Mouse (Mus musculus): ENCODE data around the gene Prkag2. TPM values are rescaled to one million over a fixed set of nuclear protein-coding genes. Genes with fewer than 3 reads are reported as not detected.
A peak's percentile ranks its signal among the peaks of the same experiment; 100 is the strongest.

Gene Prkag2
- polyA plus RNA-seq, 1 experiment from 2014 or later, result 125 TPM

GRCm38 (mm10) chr5:24928816-24929215, 171.6 kb downstream of the Prkag2 start:
- Histone ChIP-seq H3K4me1 (ENCODE audit: control insufficient read depth, insufficient read depth, low read length) (peaks cover 17% of the 10 kb centered on the region), H3K4me3 (ENCODE audit: low read length) (no peak overlapping the region), H3K9me3 (replicated peaks; ENCODE audit: control insufficient read depth, low read length) (peaks cover 1% of the 10 kb centered on the region), H3K36me3 (ENCODE audit: control insufficient read depth, insufficient read depth) (peaks cover 1% of the 10 kb centered on the region; the same call in 1 of the 2 replicates), H3K9ac (ENCODE audit: low read length) (no peak overlapping the region), H3K4me2 (ENCODE audit: low read depth, low read length) (no peak overlapping the region), H3K27ac (ENCODE audit: low read length) (no peak overlapping the region), H3K27me3 (ENCODE audit: control insufficient read depth, insufficient read depth, low read length) (no peaks in the 10 kb centered on the region)
- 94% methylated on average over 4 of the region's 4 CpGs for WGBS
- no peak for ATAC-seq (replicated peaks; ENCODE audit: extremely low read depth, insufficient read depth, low FRiP score)

GRCm38 (mm10) chr5:24927706-24928105, 172.7 kb downstream of the Prkag2 start:
- peaks cover 22% of the 10 kb centered on the region for H3K4me1 ChIP-seq (ENCODE audit: control insufficient read depth, insufficient read depth, low read length)
- H3K9ac ChIP-seq (ENCODE audit: low read length), result no peak overlapping the region
- no peaks in the 10 kb centered on the region for H3K9me3 ChIP-seq (replicated peaks; ENCODE audit: control insufficient read depth, low read length)
- H3K4me3 ChIP-seq (ENCODE audit: low read length), result no peak overlapping the region
- ATAC-seq (replicated peaks; ENCODE audit: extremely low read depth, insufficient read depth, low FRiP score), result no peak
- H3K4me2 ChIP-seq (ENCODE audit: low read depth, low read length), result no peak overlapping the region
- H3K36me3 ChIP-seq (ENCODE audit: control insufficient read depth, insufficient read depth), result no peaks in the 10 kb centered on the region
- H3K27ac ChIP-seq (ENCODE audit: low read length), result 0 out of 2 replicates have a peak overlapping the region, but pooled peaks have one; percentile 10
- WGBS, result 12% methylated on average over 8 of the region's 8 CpGs
- no peaks in the 10 kb centered on the region for H3K27me3 ChIP-seq (ENCODE audit: control insufficient read depth, insufficient read depth, low read length)

- 39% methylated on average over 1 of the region's 1 CpGs for WGBS
- no peak overlapping the region for H3K4me2 ChIP-seq (ENCODE audit: low read depth, low read length)
- H3K4me1 ChIP-seq (ENCODE audit: control insufficient read depth, insufficient read depth, low read length), result peaks cover 26% of the 10 kb centered on the region
- H3K4me3 ChIP-seq (ENCODE audit: low read length), result no peak overlapping the region
- no peaks in the 10 kb centered on the region for H3K36me3 ChIP-seq (ENCODE audit: control insufficient read depth, insufficient read depth)
- no peaks in the 10 kb centered on the region for H3K9me3 ChIP-seq (replicated peaks; ENCODE audit: control insufficient read depth, low read length)
- peak overlapping the region; percentile 60 for H3K27ac ChIP-seq (ENCODE audit: low read length)
- H3K27me3 ChIP-seq (ENCODE audit: control insufficient read depth, insufficient read depth, low read length), result no peaks in the 10 kb centered on the region
- no peak overlapping the region for H3K9ac ChIP-seq (ENCODE audit: low read length)
- ATAC-seq (replicated peaks; ENCODE audit: extremely low read depth, insufficient read depth, low FRiP score), result peak; percentile 81
Observed at GRCm38 (mm10) chr5:24919155-24919554, 181.3 kb downstream of the Prkag2 start.

- no peaks in the 10 kb centered on the region for H3K36me3 ChIP-seq (ENCODE audit: control insufficient read depth, insufficient read depth)
- WGBS, result 65% methylated on average over 4 of the region's 4 CpGs
Observed at GRCm38 (mm10) chr5:24916511-24916910, 183.9 kb downstream of the Prkag2 start.

GRCm38 (mm10) chr5:24915119-24915518, 185.3 kb downstream of the Prkag2 start:
- no peak overlapping the region for H3K4me2 ChIP-seq (ENCODE audit: low read depth, low read length)
- H3K4me3 ChIP-seq (ENCODE audit: low read length), result no peak overlapping the region
- ATAC-seq (replicated peaks; ENCODE audit: extremely low read depth, insufficient read depth, low FRiP score), result no peak
- no peak overlapping the region for H3K9ac ChIP-seq (ENCODE audit: low read length)
- H3K27me3 ChIP-seq (ENCODE audit: control insufficient read depth, insufficient read depth, low read length), result no peaks in the 10 kb centered on the region
- WGBS, result 60% methylated on average over 5 of the region's 5 CpGs
- H3K36me3 ChIP-seq (ENCODE audit: control insufficient read depth, insufficient read depth), result no peaks in the 10 kb centered on the region
- H3K9me3 ChIP-seq (replicated peaks; ENCODE audit: control insufficient read depth, low read length), result no peaks in the 10 kb centered on the region
- no peak overlapping the region for H3K27ac ChIP-seq (ENCODE audit: low read length)
- H3K4me1 ChIP-seq (ENCODE audit: control insufficient read depth, insufficient read depth, low read length), result peaks cover 12% of the 10 kb centered on the region

More at GRCm38 (mm10) chr5:24916511-24916910, 183.9 kb downstream of the Prkag2 start:
- H3K4me3 ChIP-seq (ENCODE audit: low read length), result no peak overlapping the region
- H3K27ac ChIP-seq (ENCODE audit: low read length), result no peak overlapping the region
- H3K4me2 ChIP-seq (ENCODE audit: low read depth, low read length), result no peak overlapping the region
- H3K9me3 ChIP-seq (replicated peaks; ENCODE audit: control insufficient read depth, low read length), result no peaks in the 10 kb centered on the region
- H3K27me3 ChIP-seq (ENCODE audit: control insufficient read depth, insufficient read depth, low read length), result no peaks in the 10 kb centered on the region
- H3K9ac ChIP-seq (ENCODE audit: low read length), result no peak overlapping the region
- ATAC-seq (replicated peaks; ENCODE audit: extremely low read depth, insufficient read depth, low FRiP score), result no peak
- H3K4me1 ChIP-seq (ENCODE audit: control insufficient read depth, insufficient read depth, low read length), result peaks cover 12% of the 10 kb centered on the region

GRCm38 (mm10) chr5:24913656-24914055, 186.8 kb downstream of the Prkag2 start:
- H3K4me2 ChIP-seq (ENCODE audit: low read depth, low read length), result no peak overlapping the region
- H3K4me1 ChIP-seq (ENCODE audit: control insufficient read depth, insufficient read depth, low read length), result peaks cover 9% of the 10 kb centered on the region
- no peak overlapping the region for H3K4me3 ChIP-seq (ENCODE audit: low read length)
- 75% methylated on average over 6 of the region's 6 CpGs for WGBS
- H3K36me3 ChIP-seq (ENCODE audit: control insufficient read depth, insufficient read depth), result no peaks in the 10 kb centered on the region
- H3K27me3 ChIP-seq (ENCODE audit: control insufficient read depth, insufficient read depth, low read length), result no peaks in the 10 kb centered on the region
- no peak for ATAC-seq (replicated peaks; ENCODE audit: extremely low read depth, insufficient read depth, low FRiP score)
- H3K27ac ChIP-seq (ENCODE audit: low read length), result no peak overlapping the region
- H3K9me3 ChIP-seq (replicated peaks; ENCODE audit: control insufficient read depth, low read length), result 0 out of 2 replicates have a peak, but pooled peaks cover 2% of the 10 kb centered on the region
- no peak overlapping the region for H3K9ac ChIP-seq (ENCODE audit: low read length)

GRCm38 (mm10) chr5:24908820-24909716, 191.4 kb downstream of the Prkag2 start:
- 0 out of 2 replicates have a peak, but pooled peaks cover 2% of the 10 kb centered on the region for H3K9me3 ChIP-seq (replicated peaks; ENCODE audit: control insufficient read depth, low read length)
- H3K36me3 ChIP-seq (ENCODE audit: control insufficient read depth, insufficient read depth), result no peaks in the 10 kb centered on the region
- H3K27ac ChIP-seq (ENCODE audit: low read length), result peak overlapping the region; percentile 98
- ATAC-seq (replicated peaks; ENCODE audit: extremely low read depth, insufficient read depth, low FRiP score), result no peak
- H3K4me2 ChIP-seq (ENCODE audit: low read depth, low read length), result peak overlapping the region; percentile 81
- H3K4me1 ChIP-seq (ENCODE audit: control insufficient read depth, insufficient read depth, low read length), result peaks cover 18% of the 10 kb centered on the region
- WGBS, result 11% methylated on average over 18 of the region's 19 CpGs
- H3K9ac ChIP-seq (ENCODE audit: low read length), result peak overlapping the region; percentile 98
- peak overlapping the region; percentile 81 for H3K4me3 ChIP-seq (ENCODE audit: low read length)
- H3K27me3 ChIP-seq (ENCODE audit: control insufficient read depth, insufficient read depth, low read length), result no peaks in the 10 kb centered on the region

GRCm38 (mm10) chr5:24908141-24908819, 192.2 kb downstream of the Prkag2 start:
- Histone ChIP-seq H3K27ac (ENCODE audit: low read length) (peak overlapping the region; percentile 98), H3K36me3 (ENCODE audit: control insufficient read depth, insufficient read depth) (no peaks in the 10 kb centered on the region), H3K4me1 (ENCODE audit: control insufficient read depth, insufficient read depth, low read length) (peaks cover 22% of the 10 kb centered on the region), H3K27me3 (ENCODE audit: control insufficient read depth, insufficient read depth, low read length) (no peaks in the 10 kb centered on the region), H3K4me2 (ENCODE audit: low read depth, low read length) (peak overlapping the region; percentile 81), H3K4me3 (ENCODE audit: low read length) (peak overlapping the region; percentile 81), H3K9me3 (replicated peaks; ENCODE audit: control insufficient read depth, low read length) (0 out of 2 replicates have a peak, but pooled peaks cover 2% of the 10 kb centered on the region), H3K9ac (ENCODE audit: low read length) (peak overlapping the region; percentile 98)
- WGBS, result under 1% methylated on average over 83 of the region's 87 CpGs
- peak; percentile 89 for ATAC-seq (replicated peaks; ENCODE audit: extremely low read depth, insufficient read depth, low FRiP score)

GRCm38 (mm10) chr5:24907737-24908136, 192.7 kb downstream of the Prkag2 start:
- ATAC-seq (replicated peaks; ENCODE audit: extremely low read depth, insufficient read depth, low FRiP score), result peak; percentile 32
- Histone ChIP-seq H3K36me3 (ENCODE audit: control insufficient read depth, insufficient read depth) (no peaks in the 10 kb centered on the region), H3K4me1 (ENCODE audit: control insufficient read depth, insufficient read depth, low read length) (peaks cover 25% of the 10 kb centered on the region), H3K4me3 (ENCODE audit: low read length) (peak overlapping the region; percentile 81), H3K9me3 (replicated peaks; ENCODE audit: control insufficient read depth, low read length) (0 out of 2 replicates have a peak, but pooled peaks cover 2% of the 10 kb centered on the region), H3K27me3 (ENCODE audit: control insufficient read depth, insufficient read depth, low read length) (no peaks in the 10 kb centered on the region), H3K4me2 (ENCODE audit: low read depth, low read length) (peak overlapping the region; percentile 81), H3K27ac (ENCODE audit: low read length) (peak overlapping the region; percentile 98), H3K9ac (ENCODE audit: low read length) (peak overlapping the region; percentile 98)
- WGBS, result 0% methylated on average over 26 of the region's 26 CpGs
